Comparison of ENCODE assay signal across 9 mouse cellular contexts in the genomic region with DNA sequence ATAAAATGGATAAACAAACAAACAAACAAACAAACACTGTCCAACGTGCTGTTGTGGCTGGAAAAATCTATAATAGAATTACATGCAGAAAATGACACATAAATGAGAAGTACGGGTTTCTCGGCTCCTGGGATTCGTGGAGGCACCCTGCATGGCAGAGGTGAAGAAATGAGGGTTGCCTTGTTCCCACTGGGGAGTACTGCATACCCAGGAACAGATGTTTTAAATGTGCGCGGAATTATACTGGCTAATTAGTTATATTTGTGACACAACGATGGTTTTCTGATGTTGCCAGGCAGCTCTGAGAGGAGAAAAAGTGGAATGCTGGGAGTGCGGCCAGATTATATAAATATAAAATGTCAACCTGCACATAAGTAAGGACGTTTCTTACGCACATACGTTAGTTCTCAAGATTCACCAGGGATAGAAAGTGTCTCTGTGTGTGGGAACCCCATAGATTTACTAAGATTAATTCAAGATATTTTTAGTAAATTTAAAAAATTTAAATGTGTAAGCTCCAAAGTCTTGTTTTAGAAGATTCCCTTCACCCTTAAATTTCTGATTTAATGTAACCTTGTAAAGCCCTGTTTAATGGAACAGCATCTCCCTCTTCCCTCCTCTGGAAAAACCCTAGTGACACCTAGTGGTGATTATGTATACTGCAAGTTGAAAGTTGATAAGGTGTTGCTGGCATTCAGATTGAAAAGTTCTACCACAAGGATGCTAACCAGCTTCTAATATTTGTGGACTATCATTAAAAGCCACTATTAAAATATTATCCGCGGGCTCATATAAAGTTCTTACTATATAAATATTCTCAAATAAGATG. TPM values are rescaled to one million over a fixed set of nuclear protein-coding genes. Genes with fewer than 3 reads are reported as not detected.
DNase-seq lines count a peak whose midpoint lies in the region; ATAC-seq and TF ChIP-seq lines count a peak whose summit lies in the region.
"Had no signal": no experiment of that assay in that cellular context is flagged by ENCODE, and none has a peak within 500 bp of the region (broad histone marks: within the 10 kb centered on the region; RNA-seq: fewer than 3 reads in every experiment).

No protein-coding gene starts in this region.

- no peak for ATAC-seq in embryonic facial prominence, embryonic 11.5 days (replicated peaks; ENCODE audit: insufficient number of reproducible peaks, low FRiP score, low TSS enrichment, low read depth)
- ATAC-seq in liver, embryonic 14.5 days (ENCODE audit: insufficient read depth): no peak
- ATAC-seq in liver, embryonic 12.5 days: no peak
- 0 out of 2 replicates have a peak, but pooled peaks have one; percentile 53 for ATAC-seq in embryonic facial prominence, embryonic 14.5 days (ENCODE audit: low read depth)
- ATAC-seq in midbrain, embryonic 14.5 days (ENCODE audit: low FRiP score, low TSS enrichment): 0 out of 2 replicates have a peak, but pooled peaks have one; percentile 35
- no peak for ATAC-seq in erythroblast, adult 5-6 weeks (replicated peaks; ENCODE audit: low FRiP score, poor library complexity, severe bottlenecking)

- no peaks in the 10 kb centered on the region for H3K4me1 ChIP-seq in embryonic facial prominence, embryonic 11.5 days (ENCODE audit: control insufficient read depth, insufficient read depth, low read length)
- H3K4me1 ChIP-seq in embryonic facial prominence, embryonic 10.5 days: no peaks in the 10 kb centered on the region
- no peaks in the 10 kb centered on the region for H3K4me1 ChIP-seq in liver, embryonic 14.5 days (replicated peaks; ENCODE audit: control insufficient read depth in 2 of 2, insufficient read depth in 2 of 2, low read length in 1 of 2)
- no peaks in the 10 kb centered on the region for H3K4me1 ChIP-seq in liver, embryonic 12.5 days
- no peaks in the 10 kb centered on the region for H3K4me1 ChIP-seq in embryonic facial prominence, embryonic 14.5 days (ENCODE audit: control insufficient read depth, insufficient read depth, low read length)
- no peaks in the 10 kb centered on the region for H3K4me1 ChIP-seq in midbrain, embryonic 14.5 days (ENCODE audit: control insufficient read depth, insufficient read depth, low read length)
- H3K4me1 ChIP-seq: megakaryocyte, embryonic 14.5 days had no signal

- no peak overlapping the region for H3K4me2 ChIP-seq in embryonic facial prominence, embryonic 11.5 days (ENCODE audit: low read depth, low read length)
- H3K4me2 ChIP-seq in liver, embryonic 14.5 days (ENCODE audit: low read depth): no peak overlapping the region
- no peak overlapping the region for H3K4me2 ChIP-seq in liver, embryonic 12.5 days
- no peak overlapping the region for H3K4me2 ChIP-seq in embryonic facial prominence, embryonic 14.5 days (ENCODE audit: low read depth, low read length)
- H3K4me2 ChIP-seq in midbrain, embryonic 14.5 days (ENCODE audit: low read length): no peak overlapping the region

- TF ChIP-seq EP300 in liver, embryonic 14.5 days (IDR thresholded peaks at IDR 0.05; ENCODE audit: low read depth): no peak

- 67% methylated on average over 13 of the region's 13 CpGs for WGBS in embryonic facial prominence, embryonic 11.5 days
- 70% methylated on average over 13 of the region's 13 CpGs for WGBS in embryonic facial prominence, embryonic 10.5 days
- 56% methylated on average over 13 of the region's 13 CpGs for WGBS in liver, embryonic 14.5 days (ENCODE audit: insufficient replicate concordance)
- WGBS in liver, embryonic 12.5 days (ENCODE audit: insufficient replicate concordance): 58% methylated on average over 13 of the region's 13 CpGs
- 58% methylated on average over 13 of the region's 13 CpGs for WGBS in embryonic facial prominence, embryonic 14.5 days
- 67% methylated on average over 13 of the region's 13 CpGs for WGBS in midbrain, embryonic 14.5 days

- H3K9me3 ChIP-seq in embryonic facial prominence, embryonic 11.5 days (replicated peaks; ENCODE audit: control insufficient read depth, low read length): no peaks in the 10 kb centered on the region
- H3K9me3 ChIP-seq in embryonic facial prominence, embryonic 10.5 days: no peaks in the 10 kb centered on the region
- no peaks in the 10 kb centered on the region for H3K9me3 ChIP-seq in liver, embryonic 14.5 days (ENCODE audit: control insufficient read depth, low read length)
- H3K9me3 ChIP-seq in liver, embryonic 12.5 days (replicated peaks): no peaks in the 10 kb centered on the region
- H3K9me3 ChIP-seq in embryonic facial prominence, embryonic 14.5 days (ENCODE audit: control insufficient read depth, low read length): no peaks in the 10 kb centered on the region
- no peaks in the 10 kb centered on the region for H3K9me3 ChIP-seq in midbrain, embryonic 14.5 days (ENCODE audit: control insufficient read depth, low read length)

- H3K4me3 ChIP-seq in embryonic facial prominence, embryonic 11.5 days (ENCODE audit: low read depth, low read length): no peak overlapping the region
- H3K4me3 ChIP-seq in embryonic facial prominence, embryonic 10.5 days: no peak overlapping the region
- no peak overlapping the region for H3K4me3 ChIP-seq in liver, embryonic 14.5 days (ENCODE audit: insufficient read depth in 1 of 2, low read depth in 2 of 2, low read length in 2 of 2)
- no peak overlapping the region for H3K4me3 ChIP-seq in liver, embryonic 12.5 days
- H3K4me3 ChIP-seq in embryonic facial prominence, embryonic 14.5 days (ENCODE audit: low read depth, low read length): no peak overlapping the region
- no peak overlapping the region for H3K4me3 ChIP-seq in midbrain, embryonic 14.5 days (replicated peaks; ENCODE audit: low read depth, low read length)
- H3K4me3 ChIP-seq: megakaryocyte, embryonic 14.5 days had no signal

- no peak overlapping the region for H3K27ac ChIP-seq in embryonic facial prominence, embryonic 11.5 days (replicated peaks; ENCODE audit: low read depth, low read length)
- H3K27ac ChIP-seq in embryonic facial prominence, embryonic 10.5 days (replicated peaks): no peak overlapping the region
- H3K27ac ChIP-seq in liver, embryonic 14.5 days: no peak overlapping the region
- H3K27ac ChIP-seq in liver, embryonic 12.5 days: no peak overlapping the region
- H3K27ac ChIP-seq in embryonic facial prominence, embryonic 14.5 days (replicated peaks; ENCODE audit: low read depth, low read length): no peak overlapping the region
- no peak overlapping the region for H3K27ac ChIP-seq in midbrain, embryonic 14.5 days (replicated peaks; ENCODE audit: low read depth, low read length)

- peak; percentile 83 for DNase-seq in embryonic facial prominence, embryonic 11.5 days (ENCODE audit: low spot score)
- DNase-seq in embryonic facial prominence, embryonic 10.5 days (ENCODE audit: low spot score): no peak
- DNase-seq in liver, embryonic 14.5 days (ENCODE audit: low read depth in 3 of 3, low spot score in 3 of 3): peak; percentile 18 to 44 (median 33)
- DNase-seq in NIH3T3 (ENCODE audit: low read depth): peak; percentile 89
- peak; percentile 75 for DNase-seq in embryonic facial prominence, embryonic 14.5 days (ENCODE audit: low spot score)
- DNase-seq in midbrain, embryonic 14.5 days: peak; percentile 89

- TF ChIP-seq CTCF in liver, embryonic 14.5 days (IDR thresholded peaks at IDR 0.05; ENCODE audit: low read depth): peak; percentile 75

- H3K9ac ChIP-seq in embryonic facial prominence, embryonic 11.5 days (replicated peaks; ENCODE audit: low read length): no peak overlapping the region
- H3K9ac ChIP-seq in liver, embryonic 14.5 days (replicated peaks): no peak overlapping the region
- no peak overlapping the region for H3K9ac ChIP-seq in liver, embryonic 12.5 days
- no peak overlapping the region for H3K9ac ChIP-seq in embryonic facial prominence, embryonic 14.5 days (ENCODE audit: low read depth, low read length)
- H3K9ac ChIP-seq in midbrain, embryonic 14.5 days (replicated peaks; ENCODE audit: low read length): no peak overlapping the region

- no peaks in the 10 kb centered on the region for H3K36me3 ChIP-seq in embryonic facial prominence, embryonic 11.5 days (replicated peaks; ENCODE audit: control insufficient read depth, insufficient read depth, low read depth, low read length)
- H3K36me3 ChIP-seq in embryonic facial prominence, embryonic 10.5 days (replicated peaks): no peaks in the 10 kb centered on the region
- H3K36me3 ChIP-seq in liver, embryonic 14.5 days (replicated peaks; ENCODE audit: control insufficient read depth, insufficient read depth, low read depth): no peaks in the 10 kb centered on the region
- no peaks in the 10 kb centered on the region for H3K36me3 ChIP-seq in liver, embryonic 12.5 days
- no peaks in the 10 kb centered on the region for H3K36me3 ChIP-seq in embryonic facial prominence, embryonic 14.5 days (ENCODE audit: control insufficient read depth, insufficient read depth, low read length)
- no peaks in the 10 kb centered on the region for H3K36me3 ChIP-seq in midbrain, embryonic 14.5 days (ENCODE audit: control insufficient read depth, insufficient read depth, low read length)

- no peaks in the 10 kb centered on the region for H3K27me3 ChIP-seq in embryonic facial prominence, embryonic 11.5 days (ENCODE audit: control insufficient read depth, insufficient read depth, low read length)
- H3K27me3 ChIP-seq in embryonic facial prominence, embryonic 10.5 days (replicated peaks; ENCODE audit: low read depth, poor library complexity, severe bottlenecking): no peaks in the 10 kb centered on the region
- H3K27me3 ChIP-seq in liver, embryonic 14.5 days (ENCODE audit: control insufficient read depth, insufficient read depth, low read length): no peaks in the 10 kb centered on the region
- H3K27me3 ChIP-seq in liver, embryonic 12.5 days (replicated peaks): no peaks in the 10 kb centered on the region
- H3K27me3 ChIP-seq in embryonic facial prominence, embryonic 14.5 days (replicated peaks; ENCODE audit: control insufficient read depth, insufficient read depth, low read length): no peaks in the 10 kb centered on the region
- no peaks in the 10 kb centered on the region for H3K27me3 ChIP-seq in midbrain, embryonic 14.5 days (ENCODE audit: control insufficient read depth, insufficient read depth, low read length)
- H3K27me3 ChIP-seq: megakaryocyte, embryonic 14.5 days had no signal

RNA-seq across cellular contexts. Expression of gene Ipmk, which starts 53.5 kb away (rescaled TPM):
- polyA plus RNA-seq in embryonic facial prominence, embryonic 11.5 days (2014; fragmentation: Nextera tagmentation; extraction: Ambion mirVana): 20.3 and 21.0 TPM in 2 replicates
- polyA plus RNA-seq in embryonic facial prominence, embryonic 10.5 days (2016; fragmentation: Nextera tagmentation; extraction: Ambion mirVana): 16.9 and 19.3 TPM in 2 replicates
- polyA plus RNA-seq in liver, embryonic 14.5 days (2012; rRNA removed): 3.0 and 5.1 TPM in 2 replicates
- polyA plus RNA-seq in liver, embryonic 14.5 days (2014; fragmentation: Nextera tagmentation; extraction: Ambion mirVana): 7.9 and 9.5 TPM in 2 replicates
- 13.9 and 14.9 TPM in 2 replicates for polyA plus RNA-seq in liver, embryonic 12.5 days (2016; fragmentation: Nextera tagmentation; extraction: Ambion mirVana)
- 11.9 and 12.3 TPM in 2 replicates for polyA plus RNA-seq in embryonic facial prominence, embryonic 14.5 days (2014; fragmentation: Nextera tagmentation; extraction: Ambion mirVana)
- polyA plus RNA-seq in midbrain, embryonic 14.5 days (2014; fragmentation: Nextera tagmentation; extraction: Ambion mirVana): 21.1 and 22.0 TPM in 2 replicates
- total RNA-seq in erythroblast, adult 5-6 weeks (2015; ENCODE audit: low replicate concordance): 14.0 and 23.2 TPM in 2 replicates
- total RNA-seq in erythroblast, adult 5-6 weeks (2017; ENCODE audit: low replicate concordance): 10.5 and 12.4 TPM in 2 replicates

RNA-seq across cellular contexts. Expression of gene Cisd1, which starts 56.3 kb away (rescaled TPM):
- polyA plus RNA-seq in embryonic facial prominence, embryonic 11.5 days (2014; fragmentation: Nextera tagmentation; extraction: Ambion mirVana): 121 and 128 TPM in 2 replicates
- 115 and 130 TPM in 2 replicates for polyA plus RNA-seq in embryonic facial prominence, embryonic 10.5 days (2016; fragmentation: Nextera tagmentation; extraction: Ambion mirVana)
- polyA plus RNA-seq in liver, embryonic 14.5 days (2012; rRNA removed): 17.3 and 29.9 TPM in 2 replicates
- 78.2 and 80.2 TPM in 2 replicates for polyA plus RNA-seq in liver, embryonic 14.5 days (2014; fragmentation: Nextera tagmentation; extraction: Ambion mirVana)
- polyA plus RNA-seq in liver, embryonic 12.5 days (2016; fragmentation: Nextera tagmentation; extraction: Ambion mirVana): 99.8 and 104 TPM in 2 replicates
- polyA plus RNA-seq in embryonic facial prominence, embryonic 14.5 days (2014; fragmentation: Nextera tagmentation; extraction: Ambion mirVana): 89.2 and 99.6 TPM in 2 replicates
- 281 and 329 TPM in 2 replicates for polyA plus RNA-seq in midbrain, embryonic 14.5 days (2014; fragmentation: Nextera tagmentation; extraction: Ambion mirVana)
- 10.0 and 15.7 TPM in 2 replicates for total RNA-seq in erythroblast, adult 5-6 weeks (2015; ENCODE audit: low replicate concordance)
- total RNA-seq in erythroblast, adult 5-6 weeks (2017; ENCODE audit: low replicate concordance): 3.9 and 4.1 TPM in 2 replicates

Comparison
In these comparisons a context has a peak if more than half of its experiments do, and no peak if none do; other contexts are left out.
1. ATAC-seq: peak in embryonic facial prominence, embryonic 14.5 days (single experiment) and midbrain, embryonic 14.5 days (single experiment); none in embryonic facial prominence, embryonic 11.5 days (single experiment), liver, embryonic 14.5 days (single experiment), liver, embryonic 12.5 days (single experiment) and erythroblast, adult 5-6 weeks (single experiment).